Mouse (Mus musculus) cerebellum, postnatal 36 days (tissue): Measurements from ENCODE around the gene Olfr816.
"Not testable (repeated sequence)": the region's sequence is repeated elsewhere in the genome, so short reads cannot be mapped to it uniquely, and the experiment has no call there.

ENCODE experiments used
- DNase-seq, 2 experiments: peaks; one replicate each; pipeline ENCODE4 v3.0.0; 2021 to 2022; ENCODE audit warnings: mixed read lengths in 2 of 2

Olfr816 gene

GRCm38 (mm10) chr10:129915497-129915896 is at the start of gene Olfr816:
Olfr816 (minus strand) TSS chr10:129915597.
- DNase-seq, result no peak

- DNase-seq, result no peak
Measured at GRCm38 (mm10) chr10:129949000-129949399, 33.6 kb upstream of the Olfr816 start, which contains the start of gene Olfr818. Olfr818 (minus strand) TSS chr10:129949100.

- DNase-seq, result not testable (repeated sequence)
Measured at GRCm38 (mm10) chr10:129905767-129906166, 9.6 kb downstream of the Olfr816 start, which contains the start of gene Olfr815. Olfr815 (minus strand) TSS chr10:129905867.

GRCm38 (mm10) chr10:129885934-129886333 is 29.5 kb downstream of the Olfr816 start:
- DNase-seq, result no peak

GRCm38 (mm10) chr10:129885496-129885895 is 29.9 kb downstream of the Olfr816 start:
- DNase-seq, result not testable (repeated sequence)

GRCm38 (mm10) chr10:129879751-129880150 is 35.6 kb downstream of the Olfr816 start, which contains the start of gene Olfr814:
Olfr814 (minus strand) TSS chr10:129879851.
- not testable (repeated sequence) for DNase-seq
